Mouse (Mus musculus) MEL (cell line): Measurements from ENCODE around the gene Drd3. TPM values are rescaled to one million over a fixed set of nuclear protein-coding genes. Genes with fewer than 3 reads are reported as not detected.

Experiments
- DNase-seq: peaks from one replicate; pipeline ENCODE4 v3.0.0; 2011; ENCODE audit warnings: low read depth, low spot score
- H3K27ac ChIP-seq: 2 replicates; pipeline ENCODE4 v1.5.1; 2012; ENCODE audit warnings: low read depth, mild to moderate bottlenecking, control low read depth, low read length, moderate library complexity; ENCODE audit not compliant: control insufficient read depth
- H3K27me3 ChIP-seq, 2 experiments: fragments of 150-350 bp in 1 of 2; sonication (generic) in 1 of 2; 2 replicates each; pipeline ENCODE4 v1.6.1; 2012; ENCODE audit warnings: low read length in 2 of 2, mild to moderate bottlenecking in 2 of 2, improper control_type of control experiment in 1 of 2, moderate library complexity in 1 of 2; ENCODE audit not compliant: insufficient read depth in 2 of 2, control insufficient read depth in 1 of 2
- H3K36me3 ChIP-seq, 2 experiments: 2 replicates each; pipeline ENCODE4 v1.6.1; 2012 to 2014; ENCODE audit warnings: low read length in 2 of 2, improper control_type of control experiment in 1 of 2, inconsistent platforms in 1 of 2, mild to moderate bottlenecking in 1 of 2; ENCODE audit not compliant: insufficient read depth in 2 of 2, control insufficient read depth in 1 of 2
- H3K4me1 ChIP-seq, 2 experiments: fragments of 150-350 bp in 1 of 2; sonication (generic) in 1 of 2; 2 replicates each; pipeline ENCODE4 v1.6.1; 2012; ENCODE audit warnings: low read length in 2 of 2, improper control_type of control experiment in 1 of 2, mild to moderate bottlenecking in 1 of 2; ENCODE audit not compliant: insufficient read depth in 2 of 2, control insufficient read depth in 1 of 2
- H3K4me3 ChIP-seq, 2 experiments: fragments of 150-350 bp in 1 of 2; sonication (generic) in 1 of 2; 2 replicates each; pipeline ENCODE4 v1.5.1; 2012; ENCODE audit warnings: low read depth in 2 of 2, low read length in 2 of 2, mild to moderate bottlenecking in 2 of 2, moderate library complexity in 2 of 2, control low read depth in 1 of 2, improper control_type of control experiment in 1 of 2; ENCODE audit not compliant: control insufficient read depth in 1 of 2, insufficient read depth in 1 of 2
- H3K79me2 ChIP-seq: 2 replicates; pipeline ENCODE4 v1.6.1; 2012; ENCODE audit warnings: mild to moderate bottlenecking, low read length, moderate library complexity; ENCODE audit not compliant: control insufficient read depth, poor library complexity, insufficient read depth
- H3K9ac ChIP-seq: 2 replicates; pipeline ENCODE4 v1.6.1; 2012; ENCODE audit warnings: low read depth, mild to moderate bottlenecking, control low read depth, low read length, moderate library complexity; ENCODE audit not compliant: control insufficient read depth, poor library complexity, severe bottlenecking
- H3K9me3 ChIP-seq: fragments of 150-350 bp; sonication (generic); replicated peaks from 2 replicates; pipeline ENCODE4 v1.6.1; 2012; ENCODE audit warnings: mild to moderate bottlenecking, low read length, improper control_type of control experiment, moderate library complexity; ENCODE audit not compliant: insufficient read depth
- CHD2 ChIP-seq: IDR thresholded peaks from 2 replicates; pipeline ENCODE4 v1.6.1; 2011; ENCODE audit warnings: low read length, improper control_type of control experiment
- CTCF ChIP-seq, 3 experiments: IDR thresholded peaks in 2 of 3; conservative IDR thresholded peaks in 1 of 3; 2 replicates each; pipeline ENCODE4 v1.5.1; 2011 to 2012; ENCODE audit warnings: low read length in 3 of 3, low read depth in 2 of 3, mild to moderate bottlenecking in 2 of 3, improper control_type of control experiment in 1 of 3, inconsistent platforms in 1 of 3, mixed read lengths in 1 of 3, moderate library complexity in 1 of 3; ENCODE audit not compliant: control insufficient read depth in 1 of 3, insufficient read depth in 1 of 3, poor library complexity in 1 of 3, severe bottlenecking in 1 of 3
- E2F4 ChIP-seq: IDR thresholded peaks from 2 replicates; pipeline ENCODE4 v1.6.1; 2011; ENCODE audit warnings: low read depth, low read length, improper control_type of control experiment, borderline replicate concordance
- EP300 ChIP-seq, 2 experiments: IDR thresholded peaks; 2 replicates each; pipeline ENCODE4 v1.6.1; 2011; ENCODE audit warnings: improper control_type of control experiment in 2 of 2, low read length in 2 of 2, low read depth in 1 of 2, mild to moderate bottlenecking in 1 of 2
- GABPA ChIP-seq: IDR thresholded peaks from 2 replicates; pipeline ENCODE4 v1.6.1; 2012; ENCODE audit warnings: low read depth, mild to moderate bottlenecking, inconsistent platforms, low read length, improper control_type of control experiment, moderate library complexity
- GATA1 ChIP-seq: IDR thresholded peaks from 2 replicates; pipeline ENCODE4 v1.6.1; 2011; ENCODE audit warnings: low read depth, low read length, improper control_type of control experiment
- JUND ChIP-seq: IDR thresholded peaks from 2 replicates; pipeline ENCODE4 v1.6.1; 2011; ENCODE audit warnings: low read depth, mild to moderate bottlenecking, improper control_type of control experiment, low read length
- KAT2A ChIP-seq: conservative IDR thresholded peaks from 2 replicates; pipeline ENCODE4 v1.6.1; 2012; ENCODE audit warnings: low read depth, low read length, improper control_type of control experiment, inconsistent platforms
- MYC ChIP-seq: IDR thresholded peaks from 2 replicates; pipeline ENCODE4 v1.6.1; 2011; ENCODE audit warnings: low read depth, mild to moderate bottlenecking, low read length, improper control_type of control experiment, moderate library complexity
- NELFE ChIP-seq: IDR thresholded peaks from 2 replicates; pipeline ENCODE4 v1.6.1; 2011; ENCODE audit warnings: low read depth, low read length, improper control_type of control experiment
- RAD21 ChIP-seq: IDR thresholded peaks from 2 replicates; pipeline ENCODE4 v1.6.1; 2011; ENCODE audit warnings: mild to moderate bottlenecking, low read depth, low read length, improper control_type of control experiment
- SMC3 ChIP-seq: IDR thresholded peaks from 2 replicates; pipeline ENCODE4 v1.6.1; 2011; ENCODE audit warnings: low read depth, low read length, improper control_type of control experiment
- TBP ChIP-seq: IDR thresholded peaks from 2 replicates; pipeline ENCODE4 v1.8.0; 2011; ENCODE audit warnings: low read depth, low read length, improper control_type of control experiment
- UBTF ChIP-seq: IDR thresholded peaks from 2 replicates; pipeline ENCODE4 v1.6.1; 2012; ENCODE audit warnings: low read depth, mild to moderate bottlenecking, inconsistent platforms, low read length, improper control_type of control experiment, moderate library complexity, borderline replicate concordance; ENCODE audit not compliant: insufficient read depth
- USF1 ChIP-seq: IDR thresholded peaks from 2 replicates; pipeline ENCODE4 v1.6.1; 2014; ENCODE audit warnings: low read depth, mild to moderate bottlenecking, inconsistent platforms, low read length, improper control_type of control experiment, moderate library complexity
- USF2 ChIP-seq, 2 experiments: IDR thresholded peaks; 2 replicates each; pipeline ENCODE4 v1.6.1; 2011 to 2012; ENCODE audit warnings: improper control_type of control experiment in 2 of 2, low read length in 2 of 2, borderline replicate concordance in 1 of 2, inconsistent platforms in 1 of 2, low read depth in 1 of 2, mild to moderate bottlenecking in 1 of 2; ENCODE audit not compliant: insufficient read depth in 1 of 2
- ZC3H11A ChIP-seq: IDR thresholded peaks from 2 replicates; pipeline ENCODE4 v1.6.1; 2012; ENCODE audit warnings: low read depth, mild to moderate bottlenecking, inconsistent platforms, low read length, improper control_type of control experiment
- ZMIZ1 ChIP-seq: IDR thresholded peaks from 2 replicates; pipeline ENCODE4 v1.6.1; 2012; ENCODE audit warnings: low read depth, mild to moderate bottlenecking, inconsistent platforms, low read length, improper control_type of control experiment, moderate library complexity
- ZNF384 ChIP-seq: IDR thresholded peaks from 2 replicates; pipeline ENCODE4 v1.6.1; 2012; ENCODE audit warnings: low read depth, mild to moderate bottlenecking, inconsistent platforms, low read length, improper control_type of control experiment
- polyA plus RNA-seq, 2 experiments: library from polyadenylated mRNA; stranded (reverse) in 1 of 2; unstranded in 1 of 2; fragments of >175 nt in 1 of 2; fragments of >200 nt in 1 of 2; gene quantifications; 2 replicates each; pipeline versions ENCODE4 v1.2.1 to v1.2.4; 2012; ENCODE audit warnings: low replicate concordance in 2 of 2, low read depth in 1 of 2; ENCODE audit not compliant: insufficient read length in 2 of 2, insufficient read depth in 1 of 2, missing spikeins in 1 of 2
- total RNA-seq: library from RNA; depleted of rRNA; stranded (reverse); fragments of 300-350 nt; gene quantifications from 2 replicates; pipeline ENCODE4 v1.2.3, GENCODE M21; 2012

Gene Drd3
- total and polyA plus RNA-seq, 3 experiments = not detected

DNA sequence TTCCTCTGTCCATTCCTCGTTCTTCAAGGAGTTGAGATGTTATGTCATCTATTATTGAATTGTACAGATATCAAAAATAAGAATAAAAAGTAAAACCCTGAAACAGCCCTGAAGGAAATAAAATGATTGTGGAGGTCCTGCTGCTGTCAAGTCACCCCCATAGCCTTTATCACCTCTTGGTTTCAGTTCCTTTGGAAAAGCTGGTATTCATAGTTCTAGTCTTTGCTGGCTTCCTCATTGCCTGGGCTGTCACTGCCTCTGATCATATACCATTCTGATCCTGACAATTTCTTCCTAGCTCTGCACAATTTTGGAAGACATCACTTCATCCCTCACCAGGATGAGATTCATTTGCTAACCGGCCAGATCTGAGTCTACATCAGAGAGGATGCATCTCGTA, 23.1 kb downstream of the Drd3 start:
- no peak overlapping the region for H3K9ac ChIP-seq
- no peaks in the 10 kb centered on the region for H3K9me3 ChIP-seq
- no peak overlapping the region for H3K27ac ChIP-seq
- TF ChIP-seq UBTF (no peak), CTCF (IDR thresholded peaks at IDR 0.05 in 2 of 3, conservative IDR thresholded peaks at IDR 0.05 in 1 of 3; ENCODE audit: control insufficient read depth in 1 of 3, insufficient read depth in 1 of 3, low read depth in 2 of 3, low read length in 3 of 3, poor library complexity in 1 of 3, severe bottlenecking in 1 of 3) (no peak), CHD2 (no peak), USF2 (IDR thresholded peaks at IDR 0.05; ENCODE audit: borderline replicate concordance in 1 of 2, insufficient read depth in 1 of 2, low read depth in 1 of 2, low read length in 2 of 2) (no peak), TBP (no peak), SMC3 (no peak), JUND (no peak), NELFE (no peak)
- H3K4me1 ChIP-seq = peaks cover 0 to 2% of the 10 kb centered on the region in 2 experiments; a peak in 1 of 4 replicates
- H3K79me2 ChIP-seq = no peaks in the 10 kb centered on the region
- peaks cover 0 to 1% of the 10 kb centered on the region in 2 experiments; a peak in 1 of 4 replicates for H3K27me3 ChIP-seq
- no peak overlapping the region for H3K4me3 ChIP-seq
- no peaks in the 10 kb centered on the region for H3K36me3 ChIP-seq
- no peak for DNase-seq

DNA sequence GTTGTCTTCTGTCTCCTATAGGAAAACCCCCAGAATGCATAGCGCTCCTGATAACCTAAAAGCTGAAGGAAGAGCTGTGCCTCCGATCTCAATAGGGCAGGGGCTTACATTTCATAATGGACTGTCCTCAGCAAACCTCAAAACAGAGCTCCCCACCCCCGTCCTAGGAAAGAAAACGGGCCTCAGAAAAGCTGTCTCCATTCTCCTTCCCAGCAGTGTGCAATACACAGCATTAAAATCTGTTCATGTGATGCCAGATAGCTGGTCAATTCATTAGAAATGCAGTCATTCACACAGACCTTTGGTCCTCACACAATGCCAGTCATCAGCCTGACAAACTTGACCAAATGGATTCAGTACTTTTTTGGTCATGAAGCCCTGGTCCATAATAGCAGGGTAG, 45.7 kb downstream of the Drd3 start:
- no peaks in the 10 kb centered on the region for H3K4me1 ChIP-seq
- no peak overlapping the region for H3K27ac ChIP-seq
- no peaks in the 10 kb centered on the region for H3K36me3 ChIP-seq
- H3K79me2 ChIP-seq = no peaks in the 10 kb centered on the region
- H3K4me3 ChIP-seq = no peak overlapping the region
- DNase-seq = no peak
- TF ChIP-seq GATA1 (no peak), ZNF384 (no peak), USF1 (no peak), MYC (no peak), CTCF (IDR thresholded peaks at IDR 0.05 in 2 of 3, conservative IDR thresholded peaks at IDR 0.05 in 1 of 3; ENCODE audit: control insufficient read depth in 1 of 3, insufficient read depth in 1 of 3, low read depth in 2 of 3, low read length in 3 of 3, poor library complexity in 1 of 3, severe bottlenecking in 1 of 3) (no peak), USF2 (IDR thresholded peaks at IDR 0.05; ENCODE audit: borderline replicate concordance in 1 of 2, insufficient read depth in 1 of 2, low read depth in 1 of 2, low read length in 2 of 2) (no peak), ZMIZ1 (no peak), EP300 (IDR thresholded peaks at IDR 0.05; ENCODE audit: low read depth in 1 of 2, low read length in 2 of 2) (no peak), RAD21 (no peak), GABPA (no peak), E2F4 (no peak), KAT2A (no peak), NELFE (no peak), ZC3H11A (no peak)
- TF ChIP-seq, all 39 proteins: peak for 0
- no peaks in the 10 kb centered on the region; a peak in 1 of 4 replicates for H3K27me3 ChIP-seq
- H3K9ac ChIP-seq = no peak overlapping the region
- H3K9me3 ChIP-seq = no peaks in the 10 kb centered on the region
